Mouse (Mus musculus) forebrain, embryonic 14.5 days (tissue): ENCODE measurements at regions not wholly inside any gene's neighbourhood (a gene's known extent, or its start where the extent isn't known, plus 50 kb on each side); places are given as distances from the start of the nearest gene placed in this dataset. TPM values are rescaled to one million over a fixed set of nuclear protein-coding genes. Genes with fewer than 3 reads are reported as not detected.

Experiments
- ATAC-seq: fragments of 200-750 bp; cut with Nextera tagmentation; 2 replicates; pipeline ENCODE4 v1.8.0; 2017; ENCODE audit warnings: mild to moderate bottlenecking, moderate library complexity
- DNase-seq: peaks from one replicate; pipeline ENCODE4 v3.0.0-alpha.2; 2015; ENCODE audit warnings: low spot score
- H3K27ac ChIP-seq: fragments of 300-500 bp; sonication (generic); 2 replicates; pipeline ENCODE4 v1.5.1; 2014; ENCODE audit warnings: low read depth, mild to moderate bottlenecking, control low read depth, low read length, moderate library complexity
- H3K27me3 ChIP-seq: fragments of 300-500 bp; sonication (generic); replicated peaks from 2 replicates; pipeline ENCODE4 v1.6.1; 2014; ENCODE audit warnings: low read length, control low read depth, mixed read lengths; ENCODE audit not compliant: control insufficient read depth, insufficient read depth
- H3K36me3 ChIP-seq: fragments of 300-500 bp; sonication (generic); 2 replicates; pipeline ENCODE4 v1.6.1; 2014; ENCODE audit warnings: low read length, control low read depth; ENCODE audit not compliant: control insufficient read depth, insufficient read depth
- H3K4me1 ChIP-seq: fragments of 300-500 bp; sonication (generic); 2 replicates; pipeline ENCODE4 v1.6.1; 2014; ENCODE audit warnings: antibody characterized with exemption, low read length, control low read depth; ENCODE audit not compliant: control insufficient read depth, insufficient read depth
- H3K4me2 ChIP-seq: fragments of 300-500 bp; sonication (generic); 2 replicates; pipeline ENCODE4 v1.6.1; 2014; ENCODE audit warnings: mild to moderate bottlenecking, control low read depth, low read length
- H3K4me3 ChIP-seq: fragments of 300-500 bp; sonication (generic); 2 replicates; pipeline ENCODE4 v1.5.1; 2014; ENCODE audit warnings: low read depth, low read length, control low read depth
- H3K9ac ChIP-seq: fragments of 300-500 bp; sonication (generic); 2 replicates; pipeline ENCODE4 v1.6.1; 2014; ENCODE audit warnings: mild to moderate bottlenecking, low read length, control low read depth, moderate library complexity
- H3K9me3 ChIP-seq: fragments of 300-500 bp; sonication (generic); replicated peaks from 2 replicates; pipeline ENCODE4 v1.6.1; 2016; ENCODE audit warnings: low read length, control low read depth, mixed read lengths; ENCODE audit not compliant: control insufficient read depth
- WGBS: fragments of 180-500 bp; shearing (Covaris S2); extraction: QIAGEN DNeasy Blood & Tissue Kit; methylation state at CpG from one replicate; pipeline ENCODE4 v1.1.7; 2014; 5-methylcytosine and 5-hydroxymethylcytosine counted together
- microRNA-seq: library from miRNA; unstranded; fragments of <30 nt; microRNA quantifications from one replicate; pipeline ENCODE4, GENCODE M21; 2016

DNA sequence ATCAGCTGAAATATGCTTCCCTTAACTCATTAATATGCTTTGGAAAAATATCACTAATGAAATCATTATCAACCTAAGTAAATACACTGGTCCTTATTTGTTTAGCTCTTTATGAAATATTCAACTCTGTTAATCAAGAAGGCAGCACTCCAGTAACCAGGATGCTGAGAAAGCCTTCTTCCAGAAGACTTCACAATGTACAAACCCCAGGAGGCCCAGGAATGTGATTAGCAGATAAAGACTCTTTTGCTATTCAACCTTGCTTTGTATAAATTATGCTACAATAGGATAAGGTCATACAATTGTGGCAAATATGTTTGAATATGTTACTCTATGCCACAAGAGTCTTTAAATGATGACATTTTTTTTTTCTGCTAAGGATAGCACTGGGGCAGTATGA lies 204.5 kb upstream of the Cdh18 start:
- H3K4me3 ChIP-seq: no peak overlapping the region
- no peaks in the 10 kb centered on the region for H3K36me3 ChIP-seq
- ATAC-seq (no peak), DNase-seq (peak; percentile 8)
- H3K27me3 ChIP-seq: no peaks in the 10 kb centered on the region
- no peak overlapping the region for H3K27ac ChIP-seq
- H3K4me1 ChIP-seq: no peaks in the 10 kb centered on the region
- H3K9ac ChIP-seq: no peak overlapping the region
- no peaks in the 10 kb centered on the region for H3K9me3 ChIP-seq
- H3K4me2 ChIP-seq: no peak overlapping the region

DNA sequence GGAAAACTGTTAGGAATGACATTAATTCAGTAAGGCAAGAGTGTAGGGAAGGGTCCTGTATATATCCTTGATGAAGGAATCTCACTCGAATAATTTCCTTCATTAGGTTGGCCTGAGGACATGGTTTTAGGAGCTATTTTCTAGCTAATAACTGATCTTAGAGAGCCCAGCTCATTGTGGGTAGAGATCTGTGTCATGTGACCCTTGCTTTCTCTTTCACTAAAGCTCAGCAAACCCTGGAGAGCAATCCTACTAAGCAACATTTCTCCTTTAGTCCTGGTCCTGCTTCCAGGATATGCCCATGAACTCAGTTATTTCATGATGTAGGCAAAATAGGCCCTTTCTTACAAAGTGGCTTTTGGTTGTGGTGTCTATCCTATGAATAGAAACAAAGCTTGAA lies 197.3 kb upstream of the Cdh18 start:
- H3K27me3 ChIP-seq: no peaks in the 10 kb centered on the region
- H3K4me2 ChIP-seq: no peak overlapping the region
- H3K9ac ChIP-seq: no peak overlapping the region
- no peak for ATAC-seq
- H3K4me3 ChIP-seq: no peak overlapping the region
- DNase-seq: no peak
- no peaks in the 10 kb centered on the region for H3K4me1 ChIP-seq
- no peaks in the 10 kb centered on the region for H3K36me3 ChIP-seq
- H3K9me3 ChIP-seq: no peaks in the 10 kb centered on the region
- H3K27ac ChIP-seq: no peak overlapping the region
- WGBS: 88% methylated on average over 1 of the region's 1 CpGs

Small RNAs in the stretch of these regions (microRNA-seq; reads per million reads assigned to microRNA genes)
- gene Gm27525: not detected
